Mouse (Mus musculus) embryonic facial prominence, embryonic 14.5 days (tissue): Measurements from ENCODE around the gene Tmem164. TPM values are rescaled to one million over a fixed set of nuclear protein-coding genes. Genes with fewer than 3 reads are reported as not detected.

Experiments used
- ATAC-seq: fragments of 200-750 bp; cut with Nextera tagmentation; 2 replicates; pipeline ENCODE4 v1.8.0; 2017; ENCODE audit warnings: low read depth, moderate number of reproducible peaks, moderate TSS enrichment
- DNase-seq: peaks from one replicate; pipeline ENCODE4 v3.0.0-alpha.2; 2015; ENCODE audit warnings: low spot score
- H3K27ac ChIP-seq: fragments of 300-500 bp; sonication (generic); replicated peaks from 2 replicates; pipeline ENCODE4 v1.5.1; 2014; ENCODE audit warnings: low read depth, mild to moderate bottlenecking, low read length, moderate library complexity
- H3K27me3 ChIP-seq: fragments of 300-500 bp; sonication (generic); replicated peaks from 2 replicates; pipeline ENCODE4 v1.6.1; 2014; ENCODE audit warnings: low read length; ENCODE audit not compliant: control insufficient read depth, insufficient read depth
- H3K36me3 ChIP-seq: fragments of 300-500 bp; sonication (generic); 2 replicates; pipeline ENCODE4 v1.6.1; 2014; ENCODE audit warnings: low read length, mixed read lengths; ENCODE audit not compliant: control insufficient read depth, insufficient read depth
- H3K4me1 ChIP-seq: fragments of 300-500 bp; sonication (generic); 2 replicates; pipeline ENCODE4 v1.6.1; 2014; ENCODE audit warnings: antibody characterized with exemption, low read length; ENCODE audit not compliant: control insufficient read depth, insufficient read depth
- H3K4me2 ChIP-seq: fragments of 300-500 bp; sonication (generic); 2 replicates; pipeline ENCODE4 v1.6.1; 2014; ENCODE audit warnings: low read depth, mild to moderate bottlenecking, low read length, moderate library complexity, mixed read lengths
- H3K4me3 ChIP-seq: fragments of 300-500 bp; sonication (generic); 2 replicates; pipeline ENCODE4 v1.5.1; 2014; ENCODE audit warnings: low read depth, mild to moderate bottlenecking, low read length
- H3K9ac ChIP-seq: fragments of 300-500 bp; sonication (generic); 2 replicates; pipeline ENCODE4 v1.6.1; 2014; ENCODE audit warnings: low read depth, mild to moderate bottlenecking, low read length, moderate library complexity, mixed read lengths
- H3K9me3 ChIP-seq: fragments of 300-500 bp; sonication (generic); 2 replicates; pipeline ENCODE4 v1.6.1; 2016; ENCODE audit warnings: low read length; ENCODE audit not compliant: control insufficient read depth
- WGBS: fragments of 180-500 bp; shearing (Covaris S2); extraction: QIAGEN DNeasy Blood & Tissue Kit; methylation state at CpG from one replicate; pipeline ENCODE4 v1.1.7; 2014; 5-methylcytosine and 5-hydroxymethylcytosine counted together
- polyA plus RNA-seq: library from polyadenylated mRNA; unstranded; fragments of >200 nt; fragmentation: Nextera tagmentation; extraction: Ambion mirVana; gene quantifications from 2 replicates; pipeline ENCODE4 v1.2.1, GENCODE M21; 2014

Tmem164 gene
- polyA plus RNA-seq, 1 experiment from 2014 or later: 31.8 TPM

- ATAC-seq: 0 out of 2 replicates have a peak, but pooled peaks have one; percentile 27
- Histone ChIP-seq H3K9ac (no peak overlapping the region), H3K4me2 (no peak overlapping the region), H3K9me3 (no peaks in the 10 kb centered on the region), H3K27ac (no peak overlapping the region), H3K36me3 (no peaks in the 10 kb centered on the region), H3K4me3 (no peak overlapping the region), H3K4me1 (no peaks in the 10 kb centered on the region), H3K27me3 (no peaks in the 10 kb centered on the region; the same call in 1 of the 2 replicates)
- DNase-seq: peak; percentile 62
- 42% methylated on average over 9 of the region's 9 CpGs for WGBS
Observed at GRCm38 (mm10) chrX:142808411-142808810, 127.2 kb downstream of the Tmem164 start.

GRCm38 (mm10) chrX:142813146-142813545 lies 131.9 kb downstream of the Tmem164 start:
- no peaks in the 10 kb centered on the region for H3K36me3 ChIP-seq
- H3K27ac ChIP-seq: no peak overlapping the region
- no peaks in the 10 kb centered on the region for H3K27me3 ChIP-seq
- no peak overlapping the region for H3K4me2 ChIP-seq
- DNase-seq: no peak
- ATAC-seq: no peak
- no peak overlapping the region for H3K4me3 ChIP-seq
- no peaks in the 10 kb centered on the region for H3K4me1 ChIP-seq
- H3K9me3 ChIP-seq: no peaks in the 10 kb centered on the region
- 18% methylated on average over 6 of the region's 6 CpGs for WGBS
- H3K9ac ChIP-seq: no peak overlapping the region

GRCm38 (mm10) chrX:142818057-142818682 lies 137.0 kb downstream of the Tmem164 start:
- no peaks in the 10 kb centered on the region for H3K4me1 ChIP-seq
- no peak overlapping the region for H3K4me3 ChIP-seq
- WGBS: 40% methylated on average over 10 of the region's 10 CpGs
- no peaks in the 10 kb centered on the region for H3K9me3 ChIP-seq
- no peak for ATAC-seq
- DNase-seq: no peak
- no peak overlapping the region for H3K9ac ChIP-seq
- no peak overlapping the region for H3K27ac ChIP-seq
- no peaks in the 10 kb centered on the region for H3K36me3 ChIP-seq
- H3K4me2 ChIP-seq: no peak overlapping the region
- H3K27me3 ChIP-seq: no peaks in the 10 kb centered on the region

GRCm38 (mm10) chrX:142821239-142821638 lies 140.0 kb downstream of the Tmem164 start:
- H3K36me3 ChIP-seq: no peaks in the 10 kb centered on the region
- no peak for ATAC-seq
- no peaks in the 10 kb centered on the region for H3K4me1 ChIP-seq
- no peak overlapping the region for H3K4me2 ChIP-seq
- no peak overlapping the region for H3K4me3 ChIP-seq
- no peak overlapping the region for H3K27ac ChIP-seq
- WGBS: 73% methylated on average over 6 of the region's 6 CpGs
- H3K27me3 ChIP-seq: no peaks in the 10 kb centered on the region; the same call in 1 of the 2 replicates
- H3K9ac ChIP-seq: no peak overlapping the region
- DNase-seq: no peak
- no peaks in the 10 kb centered on the region for H3K9me3 ChIP-seq

GRCm38 (mm10) chrX:142821846-142822245 lies 140.6 kb downstream of the Tmem164 start:
- H3K4me2 ChIP-seq: no peak overlapping the region
- H3K9me3 ChIP-seq: no peaks in the 10 kb centered on the region
- H3K27me3 ChIP-seq: no peaks in the 10 kb centered on the region; the same call in 1 of the 2 replicates
- no peaks in the 10 kb centered on the region for H3K4me1 ChIP-seq
- ATAC-seq (no peak), DNase-seq (peak; percentile 43)
- no peak overlapping the region for H3K27ac ChIP-seq
- H3K36me3 ChIP-seq: no peaks in the 10 kb centered on the region
- no peak overlapping the region for H3K4me3 ChIP-seq
- no peak overlapping the region for H3K9ac ChIP-seq
- WGBS: 39% methylated on average over 3 of the region's 3 CpGs

- no peak for ATAC-seq
- H3K27me3 ChIP-seq: no peaks in the 10 kb centered on the region; the same call in 1 of the 2 replicates
- DNase-seq: no peak
- no peak overlapping the region for H3K4me2 ChIP-seq
- H3K9ac ChIP-seq: no peak overlapping the region
- H3K27ac ChIP-seq: no peak overlapping the region
- no peak overlapping the region for H3K4me3 ChIP-seq
- H3K36me3 ChIP-seq: no peaks in the 10 kb centered on the region
- no peaks in the 10 kb centered on the region for H3K9me3 ChIP-seq
- H3K4me1 ChIP-seq: 0 out of 2 replicates have a peak, but pooled peaks cover 3% of the 10 kb centered on the region
- 77% methylated on average over 1 of the region's 1 CpGs for WGBS
Observed at GRCm38 (mm10) chrX:142825309-142825708, 144.1 kb downstream of the Tmem164 start.

GRCm38 (mm10) chrX:142827644-142828043 lies 146.4 kb downstream of the Tmem164 start:
- no peak overlapping the region for H3K4me2 ChIP-seq
- no peaks in the 10 kb centered on the region for H3K36me3 ChIP-seq
- H3K27ac ChIP-seq: no peak overlapping the region
- DNase-seq (no peak), ATAC-seq (no peak)
- no peaks in the 10 kb centered on the region; the same call in 1 of the 2 replicates for H3K27me3 ChIP-seq
- H3K4me3 ChIP-seq: no peak overlapping the region
- no peaks in the 10 kb centered on the region for H3K9me3 ChIP-seq
- WGBS: 25% methylated on average over 1 of the region's 1 CpGs
- H3K9ac ChIP-seq: no peak overlapping the region
- 0 out of 2 replicates have a peak, but pooled peaks cover 3% of the 10 kb centered on the region for H3K4me1 ChIP-seq

GRCm38 (mm10) chrX:142828184-142828908 lies 147.1 kb downstream of the Tmem164 start:
- H3K36me3 ChIP-seq: no peaks in the 10 kb centered on the region
- H3K4me1 ChIP-seq: 0 out of 2 replicates have a peak, but pooled peaks cover 3% of the 10 kb centered on the region
- peak; percentile 39; the same call in 1 of the 2 replicates for ATAC-seq
- H3K9ac ChIP-seq: no peak overlapping the region
- no peak overlapping the region for H3K4me2 ChIP-seq
- DNase-seq: peak; percentile 19
- H3K27me3 ChIP-seq: no peaks in the 10 kb centered on the region; the same call in 1 of the 2 replicates
- 42% methylated on average over 13 of the region's 13 CpGs for WGBS
- no peaks in the 10 kb centered on the region for H3K9me3 ChIP-seq
- H3K27ac ChIP-seq: no peak overlapping the region
- H3K4me3 ChIP-seq: no peak overlapping the region
